Mouse (Mus musculus) yolk sac, embryonic 10.5 days (tissue): ENCODE results near the gene Dnajc30.
"Not testable (repeated sequence)": the region's sequence is repeated elsewhere in the genome, so short reads cannot be mapped to it uniquely, and the experiment has no call there.

Experiments used
- DNase-seq: peaks from one replicate; pipeline ENCODE4 v3.0.0-alpha.2; 2017; ENCODE audit warnings: low spot score

Dnajc30 gene

DNA sequence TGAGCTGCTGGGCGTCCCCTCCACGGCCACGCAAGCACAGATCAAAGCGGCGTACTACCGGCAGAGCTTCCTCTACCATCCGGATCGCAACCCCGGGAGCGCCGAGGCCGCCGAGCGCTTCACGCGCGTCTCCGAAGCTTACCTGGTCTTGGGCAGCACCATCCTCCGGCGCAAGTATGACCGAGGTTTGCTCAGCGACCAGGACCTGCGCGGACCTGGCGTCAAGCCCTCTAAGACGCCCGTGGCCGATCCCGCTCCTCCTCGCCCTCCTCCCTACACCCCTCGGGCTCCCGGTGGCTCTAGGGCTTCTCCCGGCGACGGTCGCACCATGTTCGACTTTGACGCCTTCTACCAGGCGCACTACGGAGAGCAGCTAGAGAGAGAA, 372 bp downstream of the Dnajc30 start:
- DNase-seq = no peak

DNA sequence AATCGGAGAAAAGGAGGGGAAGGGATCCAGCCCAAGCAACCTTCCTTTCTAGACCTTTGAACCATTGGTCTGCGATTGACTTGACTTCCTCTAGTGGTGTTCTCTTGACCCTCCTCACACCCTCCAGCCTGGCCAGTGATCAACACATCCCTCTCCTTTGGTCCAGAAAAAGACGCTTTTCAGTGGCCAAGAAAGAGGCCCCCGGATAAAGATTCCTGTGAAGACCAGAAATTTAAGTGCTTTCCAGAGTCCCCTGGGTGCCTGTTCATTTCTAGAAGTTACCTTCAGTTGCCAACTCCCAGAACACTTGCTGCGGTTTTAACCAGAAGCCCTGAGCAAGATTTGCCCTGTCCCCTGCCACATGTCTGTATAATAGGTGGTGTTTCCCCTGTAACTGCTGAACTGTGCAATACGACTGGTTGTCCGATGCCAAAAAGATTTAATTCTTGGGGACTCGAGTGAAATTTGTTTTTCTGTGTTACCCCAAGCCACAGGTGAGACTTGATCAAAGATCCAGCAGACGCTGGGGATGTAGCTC, 976 bp downstream of the Dnajc30 start, which contains the start of gene Bud23:
Bud23 (minus strand) TSS at position 51 of the 538 bp plus-strand sequence.
- not testable (repeated sequence) for DNase-seq

DNA sequence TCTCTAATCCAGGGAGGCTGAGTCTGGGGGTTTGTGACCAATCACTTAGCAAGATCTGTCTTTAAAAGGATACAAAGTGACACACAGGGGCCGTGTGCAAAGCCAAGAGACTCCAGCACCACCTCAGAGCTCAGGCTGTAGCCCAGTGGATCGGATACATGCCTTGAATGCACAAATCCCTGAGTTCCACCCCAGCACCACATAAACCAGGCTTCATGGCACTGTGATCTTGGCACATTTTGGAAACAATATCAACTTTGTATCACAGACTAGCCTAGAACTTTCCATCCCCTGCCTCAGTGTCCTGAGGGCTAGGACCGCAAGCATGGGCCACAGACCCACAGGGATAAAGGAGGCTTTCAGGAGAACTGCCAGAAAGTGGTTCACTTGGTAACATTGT, 2.0 kb downstream of the Dnajc30 start:
- no peak for DNase-seq

DNA sequence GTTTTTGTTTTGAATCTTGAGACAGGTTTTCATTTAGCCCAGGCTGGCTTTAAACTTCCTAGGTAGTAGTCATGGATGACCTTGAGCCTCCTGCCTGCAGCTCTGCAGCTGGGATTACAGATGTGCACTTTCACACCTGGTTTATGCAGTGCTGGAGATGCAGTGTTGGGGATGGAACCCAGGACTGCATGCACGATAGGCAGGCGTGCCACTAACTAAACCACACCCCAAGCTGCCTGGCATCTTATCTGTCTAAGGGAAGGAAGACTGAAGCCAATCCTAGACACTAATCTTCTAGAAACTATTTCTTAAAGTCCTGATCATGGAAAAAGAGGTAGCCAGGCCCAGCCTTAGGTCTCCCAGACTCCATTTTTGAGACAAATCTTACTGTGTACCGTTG, 6.4 kb downstream of the Dnajc30 start:
- no peak for DNase-seq

- no peak for DNase-seq
Measured at GRCm38 (mm10) chr5:135072061-135072460, 8.1 kb downstream of the Dnajc30 start.

GRCm38 (mm10) chr5:135072720-135073119, 8.7 kb downstream of the Dnajc30 start:
- no peak for DNase-seq

DNA sequence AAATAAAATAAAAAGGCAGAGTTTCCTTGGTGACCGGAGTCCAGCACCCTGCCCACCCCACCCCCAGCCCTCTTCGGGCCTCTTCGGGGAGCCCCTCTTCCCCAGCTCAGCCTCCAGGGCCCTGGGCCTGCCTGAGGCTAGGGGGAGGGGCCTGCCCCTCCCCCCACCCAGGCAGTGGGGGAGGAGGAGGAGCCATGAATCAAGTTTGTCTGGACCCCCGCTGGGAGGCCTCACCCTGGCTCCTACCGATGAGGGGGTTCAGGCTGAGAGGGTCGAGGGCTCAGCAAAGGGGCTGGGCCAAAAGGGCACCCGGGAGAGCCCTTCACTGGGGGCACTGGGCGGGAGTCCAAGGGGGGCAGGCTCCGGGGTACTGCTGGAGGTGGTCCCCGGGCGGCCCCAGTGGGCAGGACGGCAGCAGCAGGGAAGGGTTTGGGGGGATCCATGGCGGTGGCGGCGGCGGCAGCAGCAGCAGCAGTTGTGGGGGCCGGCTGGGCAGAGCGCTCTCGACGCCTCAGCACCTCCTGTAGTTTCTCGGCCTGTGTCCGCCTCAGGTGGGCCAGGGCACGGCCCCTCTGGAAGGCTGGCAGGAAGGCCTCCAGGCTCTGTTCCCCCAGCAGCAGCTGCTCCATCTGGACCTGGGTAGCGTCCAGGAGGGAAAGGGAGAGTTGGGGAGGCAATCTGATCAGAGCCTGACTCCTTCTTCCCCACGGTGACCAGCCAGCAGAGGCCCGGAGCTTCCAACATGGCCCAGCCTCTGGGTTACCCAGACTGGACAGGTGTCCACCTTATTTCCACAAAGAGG, 9.5 kb downstream of the Dnajc30 start:
- no peak for DNase-seq

- no peak for DNase-seq
Measured at GRCm38 (mm10) chr5:135075655-135076054, 11.7 kb downstream of the Dnajc30 start.

- DNase-seq = no peak
Measured at GRCm38 (mm10) chr5:135076368-135076767, 12.4 kb downstream of the Dnajc30 start.

DNA sequence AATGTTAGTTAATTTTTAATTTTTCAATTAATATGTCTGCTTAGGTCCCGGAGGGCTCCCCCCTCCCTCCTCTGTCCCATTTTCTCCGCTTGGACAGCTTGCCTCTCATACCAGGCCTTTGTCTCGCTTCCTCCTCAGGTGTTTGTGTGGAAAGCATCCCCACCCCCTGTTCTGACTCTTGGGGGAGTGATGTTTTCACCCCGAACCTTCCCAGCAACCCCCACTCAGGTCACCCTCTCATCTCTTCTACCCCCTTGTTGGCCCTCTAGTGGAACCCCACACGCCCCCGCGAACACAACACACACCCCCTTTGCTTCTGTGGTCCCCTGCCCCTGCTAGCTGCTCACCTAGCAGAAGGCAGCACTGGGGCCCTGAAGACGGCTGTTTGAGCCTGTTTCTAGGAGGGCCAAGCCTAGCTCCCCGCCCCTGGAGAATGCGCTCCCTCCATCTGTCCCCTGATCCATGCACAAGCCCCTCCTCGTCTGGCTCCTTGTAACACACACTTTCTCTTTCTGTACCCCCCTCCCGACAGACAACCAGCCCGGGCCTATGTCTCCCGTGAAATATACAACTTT, 13.0 kb downstream of the Dnajc30 start:
- DNase-seq = no peak

GRCm38 (mm10) chr5:135077564-135078481, 13.8 kb downstream of the Dnajc30 start, which contains the start of gene Vps37d:
Gene Vps37d (minus strand): TSS chr5:135078266.
- peak; percentile 88 for DNase-seq

DNA sequence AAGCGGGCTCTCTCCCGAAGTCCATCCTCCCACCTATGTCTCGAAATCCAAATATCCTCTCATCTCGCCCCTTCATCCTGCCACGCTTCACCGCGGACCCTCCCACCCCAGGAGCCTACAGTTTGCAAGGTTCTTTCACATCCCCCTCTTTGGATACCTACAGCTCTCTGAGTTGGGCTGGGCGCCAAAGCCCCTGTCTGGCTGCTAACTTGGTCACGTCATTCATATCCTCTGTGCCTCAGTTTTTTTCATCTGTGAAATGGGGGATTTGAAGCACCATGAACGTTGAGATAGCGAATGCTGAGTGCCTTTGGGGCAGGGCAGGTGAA, 14.4 kb downstream of the Dnajc30 start:
- no peak for DNase-seq

DNA sequence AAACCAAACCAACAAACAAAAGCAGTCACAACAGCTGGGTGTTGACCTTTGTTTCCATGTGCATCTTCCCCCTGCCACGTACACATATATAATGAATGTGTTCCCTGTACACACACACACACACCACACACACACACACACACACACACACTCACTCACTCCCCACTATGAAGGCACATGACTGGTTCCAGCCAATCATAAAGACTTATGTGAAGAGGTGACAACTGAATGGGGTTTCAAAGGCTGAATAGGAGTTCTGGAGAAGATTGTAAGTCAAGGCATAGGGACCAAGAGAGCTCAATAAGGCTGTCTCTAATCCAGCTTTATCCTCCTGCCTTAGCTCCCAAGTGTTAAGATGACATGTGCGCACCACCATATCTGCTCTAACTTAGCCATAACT, 15.6 kb downstream of the Dnajc30 start:
- DNase-seq = no peak

GRCm38 (mm10) chr5:135080539-135080938, 16.5 kb downstream of the Dnajc30 start:
- DNase-seq = no peak

- DNase-seq = no peak
Measured at GRCm38 (mm10) chr5:135086871-135087270, 22.9 kb downstream of the Dnajc30 start.

- peak; percentile 40 for DNase-seq
Measured at GRCm38 (mm10) chr5:135089653-135090052, 25.7 kb downstream of the Dnajc30 start, which contains the start of gene Mlxipl. Gene Mlxipl (plus strand): TSS chr5:135089890.

- no peak for DNase-seq
Measured at GRCm38 (mm10) chr5:135100981-135101380, 37.0 kb downstream of the Dnajc30 start.

GRCm38 (mm10) chr5:135103999-135104660, 40.1 kb downstream of the Dnajc30 start:
- no peak for DNase-seq

DNA sequence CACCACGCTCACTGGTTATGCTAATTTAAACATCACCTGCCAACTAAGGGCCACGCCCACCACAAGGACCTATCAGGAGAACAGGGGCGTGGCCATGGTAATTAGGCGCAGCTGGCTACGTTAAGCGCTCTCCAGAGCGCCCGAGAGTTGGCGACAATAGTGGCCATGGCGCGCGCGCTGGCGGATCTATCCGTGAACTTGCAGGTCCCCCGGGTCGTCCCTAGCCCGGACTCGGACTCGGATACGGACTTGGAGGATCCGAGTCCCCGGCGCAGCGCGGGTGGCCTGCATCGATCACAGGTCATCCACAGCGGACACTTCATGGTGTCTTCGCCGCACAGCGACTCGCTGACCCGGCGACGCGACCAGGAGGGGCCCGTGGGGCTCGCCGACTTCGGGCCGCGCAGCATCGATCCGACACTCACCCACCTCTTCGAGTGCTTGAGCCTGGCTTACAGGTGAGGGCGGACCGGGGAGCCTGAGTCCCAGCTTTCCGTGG, 42.8 kb downstream of the Dnajc30 start:
- peak; percentile 83 for DNase-seq

- peak; percentile 87 for DNase-seq
Measured at GRCm38 (mm10) chr5:135107521-135108501, 43.8 kb downstream of the Dnajc30 start.
